Mouse (Mus musculus) ES-E14 (cell line): ENCODE measurements around the gene Hectd3. TPM values are rescaled to one million over a fixed set of nuclear protein-coding genes. Genes with fewer than 3 reads are reported as not detected.

Source experiments
- DNase-seq: peaks from one replicate; pipeline ENCODE4 v3.0.0-alpha.2; 2013; ENCODE audit warnings: low read depth, low spot score
- H3K27ac ChIP-seq: 2 replicates; pipeline ENCODE4 v1.5.1; 2012; ENCODE audit warnings: low read depth, mild to moderate bottlenecking, low read length, moderate library complexity, mixed read lengths; ENCODE audit not compliant: poor library complexity, insufficient read depth, severe bottlenecking
- H3K36me3 ChIP-seq: 2 replicates; pipeline ENCODE4 v1.6.1; 2012; ENCODE audit warnings: mild to moderate bottlenecking, low read length, moderate library complexity, mixed read lengths; ENCODE audit not compliant: control insufficient read depth, poor library complexity, insufficient read depth, severe bottlenecking
- H3K4me1 ChIP-seq, 2 experiments: fragments of 150-350 bp in 1 of 2; sonication (generic) in 1 of 2; 2 replicates each; pipeline ENCODE4 v1.6.1; 2012; ENCODE audit warnings: low read length in 2 of 2, mild to moderate bottlenecking in 1 of 2, mixed read lengths in 1 of 2; ENCODE audit not compliant: control insufficient read depth in 2 of 2, insufficient read depth in 2 of 2, poor library complexity in 1 of 2
- H3K4me3 ChIP-seq, 2 experiments: fragments of 150-350 bp in 1 of 2; sonication (generic) in 1 of 2; 2 replicates each; pipeline ENCODE4 v1.5.1; 2012; ENCODE audit warnings: low read length in 2 of 2, low read depth in 1 of 2, mild to moderate bottlenecking in 1 of 2, mixed read lengths in 1 of 2; ENCODE audit not compliant: insufficient read depth in 1 of 2, poor library complexity in 1 of 2, severe bottlenecking in 1 of 2
- H3K9ac ChIP-seq: 2 replicates; pipeline ENCODE4 v1.6.1; 2012; ENCODE audit warnings: low read depth, mild to moderate bottlenecking, low read length, mixed read lengths; ENCODE audit not compliant: poor library complexity, insufficient read depth, severe bottlenecking
- H3K9me3 ChIP-seq: fragments of 150-350 bp; sonication (generic); 2 replicates; pipeline ENCODE4 v1.6.1; 2012; ENCODE audit warnings: low read depth, mild to moderate bottlenecking, low read length; ENCODE audit not compliant: control insufficient read depth, insufficient read depth
- CHD2 ChIP-seq: IDR thresholded peaks from 2 replicates; pipeline ENCODE4 v1.6.1; 2014; ENCODE audit warnings: mild to moderate bottlenecking, low read depth, low read length, inconsistent platforms
- HCFC1 ChIP-seq: IDR thresholded peaks from 2 replicates; pipeline ENCODE4 v1.6.1; 2012; ENCODE audit warnings: low read length, inconsistent platforms, borderline replicate concordance; ENCODE audit not compliant: insufficient read depth
- MAFK ChIP-seq: IDR thresholded peaks from 2 replicates; pipeline ENCODE4 v1.6.1; 2014; ENCODE audit warnings: mild to moderate bottlenecking, low read depth, low read length, inconsistent platforms; ENCODE audit not compliant: insufficient read depth
- ZC3H11A ChIP-seq: IDR thresholded peaks from 2 replicates; pipeline ENCODE4 v1.6.1; 2012; ENCODE audit warnings: low read depth, mild to moderate bottlenecking, inconsistent platforms, low read length, borderline replicate concordance
- ZNF384 ChIP-seq: IDR thresholded peaks from 2 replicates; pipeline ENCODE4 v1.6.1; 2012; ENCODE audit warnings: low read depth, low read length, inconsistent platforms
- in situ Hi-C, 2 experiments: fragments of 600-800 bp; cut with MboI; formaldehyde crosslinking; loops; one replicate each; pipeline ENCODE4 v1.15.1; 2025; ENCODE audit warnings: low sequenced_read_pairs in 2 of 2, inconsistent platforms in 1 of 2; ENCODE audit not compliant: unreplicated experiment in 2 of 2
- total RNA-seq: library from RNA; depleted of rRNA; stranded (reverse); fragments of 300-350 nt; gene quantifications from 2 replicates; pipeline ENCODE4 v1.2.3, GENCODE M21; 2012; rRNA removed

The Hectd3 gene
- 14.8 and 21.8 TPM in 2 replicates for total RNA-seq

DNA sequence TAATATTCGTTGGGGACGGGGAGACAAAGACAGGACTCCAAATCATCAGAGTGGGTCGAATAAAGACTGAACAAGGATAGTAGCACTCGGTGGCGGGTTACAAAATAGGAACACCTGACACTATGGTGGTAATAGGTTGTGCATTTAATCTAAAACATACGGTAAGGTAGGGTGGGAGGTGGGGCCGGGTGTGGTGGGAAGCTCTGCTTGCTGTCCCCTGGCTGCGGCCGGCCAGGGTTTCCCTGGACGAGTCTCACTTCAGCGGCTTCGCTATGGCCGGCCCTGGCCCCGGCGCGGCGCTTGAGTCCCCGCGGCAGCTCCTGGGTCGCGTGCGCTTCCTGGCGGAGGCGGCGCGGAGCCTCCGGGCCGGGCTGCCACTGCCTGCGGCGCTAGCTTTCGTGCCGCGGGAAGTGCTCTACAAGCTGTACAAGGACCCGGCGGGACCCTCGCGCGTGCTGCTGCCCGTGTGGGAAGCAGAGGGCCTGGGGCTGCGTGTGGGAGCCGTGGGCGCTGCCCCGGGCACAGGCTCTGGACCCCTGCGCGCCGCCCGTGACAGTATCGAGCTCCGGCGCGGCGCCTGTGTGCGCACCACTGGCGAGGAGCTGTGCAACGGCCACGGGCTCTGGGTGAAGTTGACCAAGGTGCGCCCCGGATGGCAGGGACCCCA lies at the start of gene Hectd3:
Gene Hectd3, plus strand, starts transcription at position 187 of the 667 bp plus-strand sequence.
- peaks cover under 1 to 9% of the 10 kb centered on the region in 2 experiments; a peak in 2 of 4 replicates for H3K4me1 ChIP-seq
- H3K36me3 ChIP-seq, result peaks cover 3% of the 10 kb centered on the region; the same call in 1 of the 2 replicates
- no peak within 1 kb of the TSS for H3K27ac ChIP-seq
- no peaks in the 10 kb centered on the region for H3K9me3 ChIP-seq
- DNase-seq, result peak; percentile 48
- peak within 1 kb of the TSS; percentile 74 for H3K9ac ChIP-seq
- 0 out of 2 replicates have a peak, but pooled peaks have one; percentile 34 for TF ChIP-seq HCFC1
- no peak for TF ChIP-seq ZC3H11A
- peak within 1 kb of the TSS; percentile 82 to 86 for H3K4me3 ChIP-seq
- in situ Hi-C loops, result loop anchor here in 1 of 2 experiments (10.0 kb wide), 1 partner anchor 170 kb away; the partner anchor contains the start of gene Hpdl

- no peaks in the 10 kb centered on the region for H3K9me3 ChIP-seq
- H3K9ac ChIP-seq, result no peak overlapping the region
- no peak overlapping the region for H3K27ac ChIP-seq
- no peak for DNase-seq
- in situ Hi-C loops, result no loop called here
- H3K36me3 ChIP-seq, result no peaks in the 10 kb centered on the region
- no peaks in the 10 kb centered on the region for H3K4me1 ChIP-seq
- TF ChIP-seq CHD2, result no peak
- TF ChIP-seq HCFC1, result no peak
- TF ChIP-seq ZC3H11A, result no peak
- no peak for TF ChIP-seq MAFK
- TF ChIP-seq ZNF384, result no peak
- no peak overlapping the region for H3K4me3 ChIP-seq
Observed at GRCm38 (mm10) chr4:116951642-116952041, 43.5 kb upstream of the Hectd3 start.

DNA sequence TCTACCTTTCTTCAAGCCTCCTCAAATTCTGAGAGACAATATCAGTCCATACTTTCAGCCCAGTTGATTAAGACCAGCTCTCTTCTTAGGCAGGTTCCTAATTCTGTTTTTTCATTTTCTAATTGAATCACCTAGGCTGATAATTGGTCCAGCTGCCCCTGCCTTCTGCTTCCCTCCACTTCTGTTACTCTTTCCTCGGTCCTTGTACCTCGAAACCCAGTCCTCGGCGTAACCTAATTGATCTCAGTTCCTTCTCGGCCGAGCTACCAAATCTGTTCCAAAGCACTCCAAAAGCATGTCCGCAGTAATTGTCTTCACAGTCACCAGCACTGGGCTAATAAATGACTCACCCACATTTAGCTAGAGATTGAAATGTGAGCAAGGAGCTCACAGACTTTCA lies 40.2 kb upstream of the Hectd3 start:
- Histone ChIP-seq H3K4me3 (no peak overlapping the region), H3K4me1 (no peaks in the 10 kb centered on the region), H3K27ac (no peak overlapping the region), H3K36me3 (no peaks in the 10 kb centered on the region), H3K9ac (no peak overlapping the region), H3K9me3 (no peaks in the 10 kb centered on the region)
- no peak for TF ChIP-seq MAFK
- TF ChIP-seq ZNF384, result no peak
- no peak for TF ChIP-seq ZC3H11A
- TF ChIP-seq CHD2, result no peak
- TF ChIP-seq HCFC1, result no peak
- DNase-seq, result no peak
- in situ Hi-C loops, result no loop called here

DNA sequence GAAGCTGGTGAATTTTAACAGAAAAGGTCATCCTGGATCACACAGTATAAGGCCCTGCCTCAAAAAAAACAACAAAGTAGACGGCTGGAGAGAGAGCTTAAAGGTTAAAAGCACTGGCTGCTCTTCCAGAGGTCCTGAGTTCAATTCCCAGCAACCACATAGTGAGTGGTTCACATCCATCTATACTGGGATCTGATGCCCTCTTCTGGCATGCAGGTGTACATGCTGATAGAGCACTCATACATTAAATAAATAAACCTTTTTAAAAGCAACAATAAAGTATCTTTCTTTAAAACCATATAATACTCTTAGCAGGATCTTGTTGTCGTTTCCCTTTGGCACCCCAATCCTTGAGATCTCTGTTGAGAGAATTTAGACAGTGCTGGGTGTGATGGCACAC lies 18.6 kb upstream of the Hectd3 start:
- no peak overlapping the region for H3K4me3 ChIP-seq
- H3K4me1 ChIP-seq, result no peaks in the 10 kb centered on the region
- DNase-seq, result no peak
- H3K9me3 ChIP-seq, result no peaks in the 10 kb centered on the region
- in situ Hi-C loops, result no loop called here
- no peak overlapping the region for H3K27ac ChIP-seq
- TF ChIP-seq HCFC1 (no peak), ZC3H11A (no peak), MAFK (no peak), ZNF384 (no peak), CHD2 (no peak)
- peaks cover 2% of the 10 kb centered on the region; the same call in 1 of the 2 replicates for H3K36me3 ChIP-seq
- no peak overlapping the region for H3K9ac ChIP-seq
